Mouse (Mus musculus): ENCODE results near the gene Whamm.

DNA sequence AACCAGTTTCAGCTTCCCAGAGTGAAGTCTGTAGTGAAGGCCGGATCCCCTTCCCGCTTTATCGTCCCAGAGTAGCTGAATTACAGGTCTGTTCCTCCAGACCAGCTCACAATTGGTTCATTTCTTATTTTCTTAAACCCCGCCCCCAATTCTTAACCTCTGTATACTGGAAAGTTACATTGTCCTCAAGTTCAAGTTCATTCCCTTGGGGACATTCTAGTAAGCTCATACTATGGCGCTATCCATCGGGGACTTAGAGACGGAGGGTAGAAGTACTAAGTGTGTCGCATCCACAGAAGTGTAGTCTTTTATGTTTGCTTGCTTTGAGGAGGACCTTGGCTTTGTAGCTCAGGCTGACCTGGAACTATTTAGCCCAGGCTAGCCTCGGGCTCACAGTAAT, 2.8 kb downstream of the Whamm start:
- no peak for TF ChIP-seq CTCF (IDR thresholded peaks at IDR 0.05; ENCODE audit: low read depth)
- no peak for TF ChIP-seq EP300 (IDR thresholded peaks at IDR 0.05; ENCODE audit: low read depth)

Data from liver, postnatal 0 days (tissue).